Mouse (Mus musculus) hindbrain, embryonic 12.5 days (tissue): ENCODE measurements around the gene Neurl2. TPM values are rescaled to one million over a fixed set of nuclear protein-coding genes. Genes with fewer than 3 reads are reported as not detected.
A peak's percentile ranks its signal among the peaks of the same experiment; 100 is the strongest.
"Not testable (repeated sequence)": the region's sequence is repeated elsewhere in the genome, so short reads cannot be mapped to it uniquely, and the experiment has no call there.

Experiments
- ATAC-seq: fragments of 200-750 bp; cut with Nextera tagmentation; 2 replicates; pipeline ENCODE4 v1.8.0; 2017; ENCODE audit warnings: moderate TSS enrichment; ENCODE audit not compliant: low FRiP score
- H3K27ac ChIP-seq: fragments of 300-500 bp; sonication (generic); 2 replicates; pipeline ENCODE4 v1.5.1; 2016; ENCODE audit warnings: mild to moderate bottlenecking
- H3K27me3 ChIP-seq: fragments of 300-500 bp; sonication (generic); 2 replicates; pipeline ENCODE4 v1.6.1; 2016; ENCODE audit warnings: mild to moderate bottlenecking
- H3K36me3 ChIP-seq: fragments of 300-500 bp; sonication (generic); 2 replicates; pipeline ENCODE4 v1.6.1; 2016; ENCODE audit warnings: mild to moderate bottlenecking
- H3K4me1 ChIP-seq: fragments of 300-500 bp; sonication (generic); 2 replicates; pipeline ENCODE4 v1.6.1; 2016
- H3K4me2 ChIP-seq: fragments of 300-500 bp; sonication (generic); replicated peaks from 2 replicates; pipeline ENCODE4 v1.6.1; 2016; ENCODE audit warnings: mild to moderate bottlenecking
- H3K4me3 ChIP-seq: fragments of 300-500 bp; sonication (generic); 2 replicates; pipeline ENCODE4 v1.5.1; 2016; ENCODE audit warnings: mild to moderate bottlenecking
- H3K9ac ChIP-seq: fragments of 300-500 bp; sonication (generic); 2 replicates; pipeline ENCODE4 v1.6.1; 2016; ENCODE audit warnings: mild to moderate bottlenecking, moderate library complexity
- H3K9me3 ChIP-seq: fragments of 300-500 bp; sonication (generic); replicated peaks from 2 replicates; pipeline ENCODE4 v1.6.1; 2016; ENCODE audit warnings: mild to moderate bottlenecking
- WGBS: fragments of 180-500 bp; shearing (Covaris S2); methylation state at CpG from one replicate; pipeline ENCODE4 v1.1.7; 2016; 5-methylcytosine and 5-hydroxymethylcytosine counted together
- polyA plus RNA-seq: library from polyadenylated mRNA; unstranded; fragments of >200 nt; fragmentation: Nextera tagmentation; extraction: Ambion mirVana; gene quantifications from 2 replicates; pipeline ENCODE4 v1.2.1, GENCODE M21; 2016

Neurl2 gene
- polyA plus RNA-seq, 1 experiment from 2014 or later: 5.5 TPM

DNA sequence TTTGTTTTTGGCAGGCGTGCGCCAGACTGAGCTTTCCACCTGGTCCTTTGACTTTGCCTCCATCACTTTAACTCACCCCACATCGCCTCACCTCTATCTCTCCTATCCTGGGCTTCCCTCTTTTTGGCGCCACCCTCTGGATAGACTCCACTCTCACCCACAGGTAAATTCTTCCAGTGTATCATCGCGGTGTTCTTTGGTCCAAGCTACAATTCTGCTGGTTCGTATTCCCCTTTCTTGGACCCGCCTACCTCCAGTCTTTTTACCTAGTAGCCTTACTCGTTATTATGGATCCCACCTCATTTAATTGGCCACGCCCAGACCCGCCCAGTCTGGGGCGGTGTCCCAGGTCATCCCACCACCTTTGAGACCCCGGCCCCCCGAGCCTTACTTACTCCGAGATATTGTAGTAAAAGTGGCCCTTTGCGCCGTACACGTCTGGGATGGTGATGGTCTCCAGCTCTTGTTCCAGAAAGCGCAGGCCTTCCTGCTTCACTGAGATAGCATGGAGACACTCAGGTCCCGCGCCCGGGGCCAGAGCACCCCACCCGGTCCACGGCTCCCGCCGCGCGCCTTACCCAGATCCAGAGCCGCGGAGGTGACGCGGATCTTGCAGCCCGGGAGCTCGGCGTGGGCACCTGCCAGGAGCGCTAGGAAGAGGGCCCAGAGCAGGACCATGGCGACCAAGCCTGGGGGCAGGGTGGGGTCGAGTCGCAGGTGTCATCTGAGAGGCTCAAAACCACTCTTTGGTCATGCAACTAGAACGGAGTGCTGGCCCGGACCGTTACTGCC lies 23.2 kb upstream of the Neurl2 start:
- peaks cover 21% of the 10 kb centered on the region for H3K4me1 ChIP-seq
- no peaks in the 10 kb centered on the region for H3K36me3 ChIP-seq
- no peaks in the 10 kb centered on the region for H3K9me3 ChIP-seq
- H3K27ac ChIP-seq: no peak overlapping the region
- peak; percentile 49; the same call in 1 of the 2 replicates for ATAC-seq
- peak overlapping the region; percentile 42 for H3K4me3 ChIP-seq
- peaks cover 34% of the 10 kb centered on the region for H3K27me3 ChIP-seq
- 1% methylated on average over 42 of the region's 42 CpGs for WGBS
- peak overlapping the region; percentile 90 for H3K4me2 ChIP-seq
- peak overlapping the region; percentile 52 for H3K9ac ChIP-seq

DNA sequence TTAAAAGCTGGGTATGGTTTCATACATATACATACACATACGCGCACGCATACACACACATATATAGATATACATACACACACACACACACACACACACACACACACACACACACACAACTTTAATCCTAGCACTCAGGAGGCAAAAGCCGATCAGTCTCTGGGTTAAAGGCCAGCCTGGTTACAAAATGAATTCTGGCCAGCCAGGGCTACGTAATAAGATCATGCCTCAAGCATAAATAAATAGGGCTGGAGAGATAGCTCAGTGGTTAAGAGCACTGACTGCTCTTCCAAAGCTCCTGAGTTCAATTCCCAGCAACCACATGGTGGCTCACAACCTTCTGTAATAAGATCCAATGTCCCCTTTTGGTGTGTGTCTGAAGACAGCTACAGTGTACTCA lies 22.3 kb upstream of the Neurl2 start:
- not testable (repeated sequence) for ATAC-seq, H3K27ac ChIP-seq, H3K36me3 ChIP-seq, H3K4me3 ChIP-seq, H3K9ac ChIP-seq, H3K9me3 ChIP-seq, H3K4me2 ChIP-seq
- WGBS: 82% methylated on average over 5 of the region's 5 CpGs
- Histone ChIP-seq H3K27me3 (peaks cover 34% of the 10 kb centered on the region), H3K4me1 (peaks cover 21% of the 10 kb centered on the region)

DNA sequence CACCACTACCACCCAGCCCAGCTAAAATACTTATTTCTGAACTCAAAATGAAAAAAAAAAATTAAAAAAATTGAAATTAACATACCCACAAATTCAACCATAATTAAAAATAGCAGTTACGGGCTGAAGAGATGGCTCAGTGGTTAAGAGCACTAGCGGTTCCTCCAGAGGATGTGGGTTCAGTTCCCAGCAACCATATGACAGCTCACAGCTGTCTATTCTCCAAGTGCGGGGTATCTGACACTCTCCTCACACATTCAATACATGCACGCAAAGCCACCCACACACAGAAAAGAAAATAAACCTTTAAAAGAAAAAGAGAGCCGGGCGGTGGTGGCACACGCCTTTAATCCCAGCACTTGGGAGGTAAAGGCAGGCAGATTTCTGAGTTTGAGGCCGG lies 16.8 kb upstream of the Neurl2 start:
- H3K27ac ChIP-seq: no peak overlapping the region
- 82% methylated on average over 8 of the region's 8 CpGs for WGBS
- ATAC-seq: no peak
- no peak overlapping the region for H3K9ac ChIP-seq
- no peak overlapping the region for H3K4me2 ChIP-seq
- H3K4me1 ChIP-seq: no peaks in the 10 kb centered on the region
- no peaks in the 10 kb centered on the region for H3K9me3 ChIP-seq
- no peaks in the 10 kb centered on the region for H3K36me3 ChIP-seq
- peaks cover 4% of the 10 kb centered on the region; the same call in 1 of the 2 replicates for H3K27me3 ChIP-seq
- H3K4me3 ChIP-seq: no peak overlapping the region

DNA sequence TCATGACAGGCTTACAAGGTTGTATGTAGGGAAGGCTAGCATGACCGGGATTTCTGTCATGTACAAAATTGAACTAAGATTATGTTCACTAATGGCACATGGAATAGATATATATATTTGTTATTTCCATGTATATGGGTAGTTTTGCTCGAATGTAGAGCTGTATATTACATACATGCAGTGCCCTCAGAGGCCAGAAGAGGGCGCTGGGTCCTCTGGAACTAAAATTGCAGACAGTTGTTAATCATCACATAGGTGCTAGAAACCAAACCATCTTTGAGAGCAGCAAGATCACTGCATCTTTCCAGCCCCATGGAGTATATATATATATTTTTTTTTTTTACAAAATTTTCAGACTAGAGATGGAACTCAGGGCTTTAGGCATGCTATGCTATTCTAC lies 12.5 kb upstream of the Neurl2 start:
- Histone ChIP-seq H3K9ac (no peak overlapping the region), H3K36me3 (no peaks in the 10 kb centered on the region), H3K27me3 (no peaks in the 10 kb centered on the region), H3K4me2 (no peak overlapping the region), H3K4me3 (no peak overlapping the region), H3K9me3 (no peaks in the 10 kb centered on the region), H3K4me1 (no peaks in the 10 kb centered on the region), H3K27ac (no peak overlapping the region)
- WGBS: 49% methylated on average over 3 of the region's 3 CpGs
- no peak for ATAC-seq

DNA sequence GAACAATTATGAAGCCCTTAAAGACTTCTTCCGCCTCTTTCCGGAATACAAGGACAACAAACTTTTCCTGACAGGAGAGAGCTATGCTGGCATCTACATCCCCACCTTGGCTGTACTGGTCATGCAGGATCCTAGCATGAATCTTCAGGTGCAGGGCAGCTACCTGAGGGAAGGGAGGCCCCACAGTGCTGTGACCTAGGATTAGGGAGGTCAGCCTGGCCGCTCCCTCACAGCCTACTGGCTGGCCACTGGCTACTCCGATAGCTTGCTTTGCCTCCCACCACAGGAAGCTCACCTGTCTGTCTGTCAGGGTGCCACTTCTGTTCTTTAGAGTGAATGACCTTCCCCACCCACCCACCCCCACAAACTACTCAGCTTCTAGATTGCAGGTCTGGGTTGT lies 1.9 kb upstream of the Neurl2 start:
- Histone ChIP-seq H3K4me3 (no peak overlapping the region), H3K9ac (no peak overlapping the region), H3K27ac (no peak overlapping the region), H3K36me3 (peaks cover 36% of the 10 kb centered on the region), H3K27me3 (no peaks in the 10 kb centered on the region), H3K4me1 (peaks cover 23% of the 10 kb centered on the region), H3K4me2 (peak overlapping the region; percentile 88; the same call in 1 of the 2 replicates), H3K9me3 (no peaks in the 10 kb centered on the region)
- no peak for ATAC-seq
- 93% methylated on average over 4 of the region's 4 CpGs for WGBS

DNA sequence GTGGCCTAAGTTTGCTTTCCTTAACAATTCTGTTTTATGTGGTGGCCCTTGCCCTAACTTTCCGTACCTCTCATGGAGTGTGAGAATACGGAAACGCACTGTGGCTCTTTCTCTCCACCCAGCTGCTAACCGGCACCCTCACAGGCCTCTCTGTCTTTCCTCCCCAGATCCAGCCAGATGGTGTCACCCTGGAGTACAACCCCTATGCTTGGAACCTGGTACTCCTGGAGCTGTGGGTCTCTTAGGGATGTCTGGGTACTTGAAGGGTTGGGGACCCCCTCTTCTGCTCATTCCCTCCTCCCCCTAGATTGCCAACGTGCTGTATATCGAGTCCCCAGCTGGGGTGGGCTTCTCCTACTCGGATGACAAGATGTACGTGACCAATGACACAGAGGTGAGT lies 1.3 kb upstream of the Neurl2 start:
- H3K4me1 ChIP-seq: peaks cover 23% of the 10 kb centered on the region
- H3K9me3 ChIP-seq: no peaks in the 10 kb centered on the region
- H3K27ac ChIP-seq: no peak overlapping the region
- peaks cover 30% of the 10 kb centered on the region for H3K36me3 ChIP-seq
- peak overlapping the region; percentile 88 for H3K4me2 ChIP-seq
- H3K27me3 ChIP-seq: no peaks in the 10 kb centered on the region
- ATAC-seq: no peak
- 53% methylated on average over 8 of the region's 8 CpGs for WGBS
- H3K4me3 ChIP-seq: peak overlapping the region; percentile 74
- peak overlapping the region; percentile 67 for H3K9ac ChIP-seq

DNA sequence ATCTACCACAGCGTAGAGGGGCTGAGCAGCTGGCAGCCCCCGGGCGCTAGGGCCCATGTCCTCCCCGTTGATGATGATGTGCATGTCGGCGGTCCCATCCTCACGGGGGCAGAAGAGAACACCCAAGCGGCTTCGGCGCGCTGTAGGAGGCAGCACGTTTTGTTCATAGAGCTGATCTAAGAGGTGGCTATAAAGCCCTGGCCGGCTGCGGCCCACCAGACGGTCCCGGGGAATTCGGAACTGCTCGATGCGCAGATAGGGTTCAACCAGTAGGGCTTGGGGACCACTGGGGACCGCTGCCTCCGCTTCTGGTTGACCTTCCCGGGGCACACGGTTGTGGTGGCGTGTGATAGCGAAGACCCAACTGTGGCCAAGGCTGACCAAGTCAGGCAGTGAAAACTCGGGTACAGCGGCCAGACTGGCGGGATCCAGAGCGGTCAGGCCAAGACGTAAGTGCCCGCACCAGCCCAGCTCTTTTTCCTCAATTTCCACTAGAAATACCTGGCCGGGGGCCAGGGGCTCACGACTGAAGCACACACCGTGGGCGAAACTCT lies 431 bp downstream of the Neurl2 start, which contains the start of gene Ctsa:
Gene Ctsa (plus strand): TSS at position 126 of the 554 bp plus-strand sequence.
- Histone ChIP-seq H3K27ac (peak within 1 kb of the TSS; percentile 53), H3K9me3 (no peaks in the 10 kb centered on the region), H3K9ac (peak within 1 kb of the TSS; percentile 67), H3K4me2 (peak within 1 kb of the TSS; percentile 88), H3K36me3 (peaks cover 27% of the 10 kb centered on the region), H3K4me3 (peak within 1 kb of the TSS; percentile 74), H3K27me3 (no peaks in the 10 kb centered on the region), H3K4me1 (peaks cover 23% of the 10 kb centered on the region)
- under 1% methylated on average over 35 of the region's 35 CpGs for WGBS
- ATAC-seq: peak; percentile 74

DNA sequence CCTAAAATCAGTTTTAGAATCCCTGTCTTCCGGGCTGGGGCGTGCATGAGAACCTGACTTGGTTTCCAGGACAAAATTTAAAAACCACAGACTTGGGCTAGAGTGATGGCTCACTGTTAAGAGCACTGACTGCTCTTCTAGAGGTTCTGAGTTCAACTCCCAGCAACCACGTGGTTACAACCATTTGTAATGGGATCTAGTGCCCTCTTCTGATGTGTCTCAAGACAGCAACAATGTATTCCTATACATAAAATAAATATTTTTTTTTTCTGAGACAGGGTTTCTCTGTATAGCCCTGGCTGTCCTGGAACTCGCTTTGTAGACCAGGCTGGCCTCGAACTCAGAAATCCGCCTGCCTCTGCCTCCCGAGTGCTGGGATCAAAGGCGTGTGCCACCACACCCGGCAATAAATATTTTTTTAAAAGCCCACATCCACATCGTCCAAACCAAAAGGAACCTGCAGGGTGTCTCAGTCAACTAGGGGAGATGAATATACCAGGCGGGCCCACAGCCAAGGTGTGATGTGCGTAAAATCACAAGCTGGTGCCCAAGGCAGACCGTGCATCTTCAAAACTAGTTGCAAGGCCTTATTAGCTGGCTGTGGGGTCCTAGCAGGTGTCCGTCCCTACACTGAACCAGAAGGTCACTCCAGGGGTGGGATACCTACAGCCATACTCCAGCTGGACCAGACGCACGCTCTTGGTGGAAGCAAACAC lies 1.1 kb downstream of the Neurl2 start:
- H3K4me2 ChIP-seq: peak overlapping the region; percentile 88
- WGBS: 63% methylated on average over 16 of the region's 16 CpGs
- no peak for ATAC-seq
- H3K4me1 ChIP-seq: peaks cover 23% of the 10 kb centered on the region
- H3K27ac ChIP-seq: peak overlapping the region; percentile 53
- H3K4me3 ChIP-seq: peak overlapping the region; percentile 74
- H3K36me3 ChIP-seq: peaks cover 29% of the 10 kb centered on the region
- peak overlapping the region; percentile 67 for H3K9ac ChIP-seq
- no peaks in the 10 kb centered on the region for H3K27me3 ChIP-seq
- no peaks in the 10 kb centered on the region for H3K9me3 ChIP-seq

DNA sequence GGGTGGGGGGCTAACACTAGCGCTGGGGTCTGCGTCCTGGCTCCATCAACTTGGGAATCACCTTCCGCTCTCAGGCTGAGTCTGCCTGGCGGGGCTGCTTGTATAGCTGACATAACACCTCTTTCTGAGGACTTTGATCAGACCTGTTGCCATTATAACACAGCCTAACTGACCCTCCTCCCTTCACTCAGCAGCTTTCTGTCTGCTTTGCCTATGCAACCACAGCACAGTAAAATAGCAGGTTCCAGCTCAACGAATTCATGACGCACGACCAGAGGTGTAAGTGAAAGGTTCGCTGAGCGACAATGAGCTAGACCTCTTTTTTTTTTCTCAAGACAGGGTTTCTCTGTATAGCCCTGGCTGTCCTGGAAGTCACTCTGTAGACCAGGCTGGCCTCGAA lies 2.2 kb downstream of the Neurl2 start:
- no peaks in the 10 kb centered on the region for H3K9me3 ChIP-seq
- H3K4me2 ChIP-seq: no peak overlapping the region
- no peaks in the 10 kb centered on the region for H3K27me3 ChIP-seq
- no peak overlapping the region for H3K9ac ChIP-seq
- no peak overlapping the region for H3K27ac ChIP-seq
- no peak for ATAC-seq
- peaks cover 32% of the 10 kb centered on the region for H3K36me3 ChIP-seq
- peaks cover 23% of the 10 kb centered on the region for H3K4me1 ChIP-seq
- H3K4me3 ChIP-seq: no peak overlapping the region
- WGBS: 88% methylated on average over 10 of the region's 10 CpGs

DNA sequence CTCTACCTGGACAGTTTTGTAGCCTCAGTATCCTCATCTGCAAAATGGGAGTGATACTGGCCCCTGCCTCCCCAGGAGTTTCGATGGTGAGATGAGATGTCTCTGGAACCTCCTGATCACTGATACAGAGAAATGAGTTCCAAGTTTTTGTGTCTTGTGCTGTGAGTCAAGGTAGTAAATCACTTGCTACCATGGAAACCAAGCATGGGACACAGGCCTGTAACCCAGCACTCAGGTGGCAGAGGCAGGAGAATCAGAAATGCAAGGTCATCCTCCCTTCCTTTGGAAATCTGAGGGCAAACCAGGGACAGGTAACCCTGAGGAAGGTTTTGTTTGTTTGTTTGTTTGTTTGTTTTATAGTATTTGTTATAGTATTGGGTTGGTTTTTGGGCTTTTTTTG lies 4.2 kb downstream of the Neurl2 start:
- no peak for ATAC-seq
- 96% methylated on average over 1 of the region's 1 CpGs for WGBS
- no peak overlapping the region for H3K9ac ChIP-seq

DNA sequence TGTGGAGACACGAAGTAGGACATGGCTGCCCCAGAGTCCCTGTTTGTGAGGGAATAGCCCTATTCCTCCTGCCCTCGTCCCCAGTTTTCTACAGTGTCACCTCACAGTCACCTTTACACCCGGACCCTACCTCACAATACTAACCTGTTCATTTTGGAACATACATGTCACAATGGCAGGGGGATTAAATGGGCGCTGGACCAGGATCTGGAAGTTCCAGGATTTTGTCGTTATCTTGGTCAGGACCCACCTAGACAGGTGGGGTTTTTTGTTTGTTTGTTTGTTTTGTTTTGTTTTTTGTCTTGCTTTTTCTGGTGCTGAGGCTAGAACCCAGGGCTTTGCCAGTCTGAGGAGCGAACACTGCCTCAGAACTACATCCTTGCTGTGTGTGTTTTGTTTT lies 4.8 kb downstream of the Neurl2 start, which contains the start of gene Spata25:
Gene Spata25 (minus strand): TSS at position 101 of the 400 bp plus-strand sequence.
- no peaks in the 10 kb centered on the region for H3K9me3 ChIP-seq
- 85% methylated on average over 6 of the region's 6 CpGs for WGBS
- H3K4me3 ChIP-seq: no peak within 1 kb of the TSS
- no peak within 1 kb of the TSS for H3K27ac ChIP-seq
- H3K4me2 ChIP-seq: no peak within 1 kb of the TSS
- H3K4me1 ChIP-seq: peaks cover 14% of the 10 kb centered on the region
- H3K9ac ChIP-seq: no peak within 1 kb of the TSS
- H3K36me3 ChIP-seq: peaks cover 44% of the 10 kb centered on the region
- no peak for ATAC-seq
- no peaks in the 10 kb centered on the region for H3K27me3 ChIP-seq

More for the DNA sequence above, 4.2 kb downstream of the Neurl2 start:
- no peaks in the 10 kb centered on the region for H3K27me3 ChIP-seq
- H3K9me3 ChIP-seq: no peaks in the 10 kb centered on the region
- no peak overlapping the region for H3K27ac ChIP-seq
- H3K4me2 ChIP-seq: no peak overlapping the region
- H3K4me3 ChIP-seq: no peak overlapping the region
- H3K4me1 ChIP-seq: peaks cover 12% of the 10 kb centered on the region
- peaks cover 44% of the 10 kb centered on the region for H3K36me3 ChIP-seq

DNA sequence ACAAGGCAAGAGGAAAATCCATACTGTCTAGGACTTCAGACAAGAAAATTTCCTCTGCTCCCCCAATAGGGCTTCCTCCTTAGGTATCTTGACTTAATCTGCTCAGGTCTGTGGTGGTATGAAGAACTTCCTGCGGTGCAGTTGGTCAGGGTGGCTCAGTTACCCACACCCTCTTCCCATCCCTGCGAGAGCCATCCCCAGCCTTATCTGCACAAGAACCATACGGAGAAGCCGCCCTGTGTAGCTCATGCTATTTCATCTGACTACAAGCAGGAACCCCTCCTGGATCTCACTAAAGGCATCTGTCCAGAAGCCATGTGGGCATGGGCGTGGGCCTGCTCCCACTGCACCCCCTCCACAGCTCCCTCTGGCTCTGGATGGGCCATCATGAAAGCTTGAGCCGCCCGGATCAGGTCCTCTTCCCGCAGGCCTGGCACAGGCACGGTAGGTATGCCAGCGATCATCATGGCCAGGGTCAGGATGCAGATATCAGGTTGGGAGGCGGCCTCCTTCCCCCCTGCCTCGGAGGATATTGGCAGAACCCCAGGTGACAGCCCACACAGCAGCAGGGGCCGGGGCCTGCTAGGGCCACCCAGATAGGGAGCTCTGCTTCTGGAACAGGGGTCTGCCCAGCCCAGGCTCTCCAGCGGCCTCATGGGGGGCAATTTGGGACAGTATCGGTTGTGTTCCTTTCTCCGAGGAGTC lies 6.0 kb downstream of the Neurl2 start:
- Histone ChIP-seq H3K4me3 (no peak overlapping the region), H3K27ac (no peak overlapping the region), H3K36me3 (peaks cover 44% of the 10 kb centered on the region), H3K9me3 (no peaks in the 10 kb centered on the region), H3K4me2 (no peak overlapping the region), H3K4me1 (peaks cover 10% of the 10 kb centered on the region), H3K9ac (no peak overlapping the region), H3K27me3 (no peaks in the 10 kb centered on the region)
- 90% methylated on average over 16 of the region's 16 CpGs for WGBS
- ATAC-seq: no peak
